8 mouse cellular contexts compared by ENCODE assay signal in the genomic region with DNA sequence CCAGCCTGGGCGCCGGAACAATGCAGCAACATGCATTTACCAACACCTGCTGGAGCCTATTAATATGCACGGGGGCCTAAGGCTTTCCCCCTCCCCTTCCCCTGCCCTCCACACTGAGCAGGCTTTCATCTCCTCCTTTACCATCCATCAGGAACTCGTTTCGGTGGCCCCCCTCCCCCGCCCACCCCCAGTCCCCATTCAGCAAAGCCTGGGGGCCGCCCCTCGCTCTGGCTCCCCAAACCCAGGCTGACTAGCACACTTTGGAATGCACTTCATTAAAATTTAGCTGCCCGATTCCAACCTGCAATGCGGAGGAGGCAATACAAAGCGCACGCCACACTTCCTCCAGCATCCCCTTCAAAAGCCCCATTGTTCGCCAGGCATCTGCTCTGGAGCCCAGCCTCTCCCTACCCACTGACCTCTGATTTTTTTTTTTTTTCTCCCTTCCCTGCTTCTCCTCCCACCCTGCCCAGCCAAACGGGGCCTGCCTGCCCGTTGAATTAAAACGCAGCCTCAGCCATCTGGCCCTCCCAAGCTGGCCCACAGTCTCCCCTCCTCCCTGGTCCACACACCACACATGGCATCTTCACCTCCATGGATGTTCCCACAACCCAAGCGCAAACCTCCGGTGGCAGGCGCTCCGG.
DNase-seq lines count a peak whose midpoint lies in the region; ATAC-seq lines count a peak whose summit lies in the region.

No protein-coding gene starts in this region.

- H3K4me2 ChIP-seq in embryonic facial prominence, embryonic 12.5 days (replicated peaks), result peak overlapping the region; percentile 63
- H3K4me2 ChIP-seq in hindbrain, embryonic 16.5 days (ENCODE audit: low read length), result peak overlapping the region; percentile 70
- peak overlapping the region; percentile 70 for H3K4me2 ChIP-seq in limb, embryonic 12.5 days

- H3K9ac ChIP-seq in embryonic facial prominence, embryonic 12.5 days, result peak overlapping the region; percentile 61
- H3K9ac ChIP-seq in hindbrain, embryonic 16.5 days (ENCODE audit: low read depth, low read length), result peak overlapping the region; percentile 82
- H3K9ac ChIP-seq in limb, embryonic 12.5 days (replicated peaks), result peak overlapping the region; percentile 63

- no peaks in the 10 kb centered on the region for H3K36me3 ChIP-seq in embryonic facial prominence, embryonic 12.5 days
- H3K36me3 ChIP-seq in hindbrain, embryonic 16.5 days (ENCODE audit: control insufficient read depth, insufficient read depth, low read length), result no peaks in the 10 kb centered on the region
- no peaks in the 10 kb centered on the region for H3K36me3 ChIP-seq in limb, embryonic 12.5 days

- DNase-seq in lung, postnatal 10 days, result peak; percentile 6
- no peak for DNase-seq in lung, postnatal 4 days
- peak; percentile 36 to 50 for DNase-seq in right cerebral cortex, postnatal 36 days (ENCODE audit: low spot score in 2 of 2)
- no peak for DNase-seq in lung, adult 18-20 months

- WGBS in embryonic facial prominence, embryonic 12.5 days, result 2% methylated on average over 20 of the region's 20 CpGs
- WGBS in hindbrain, embryonic 16.5 days, result under 1% methylated on average over 20 of the region's 20 CpGs
- 0% methylated on average over 20 of the region's 20 CpGs for whole genome bisulfite sequencing in limb, embryonic 12.5 days

- H3K9me3 ChIP-seq in embryonic facial prominence, embryonic 12.5 days, result no peaks in the 10 kb centered on the region
- H3K9me3 ChIP-seq in hindbrain, embryonic 16.5 days (ENCODE audit: control insufficient read depth, low read length), result no peaks in the 10 kb centered on the region
- no peaks in the 10 kb centered on the region for H3K9me3 ChIP-seq in limb, embryonic 12.5 days

- peak overlapping the region; percentile 35 for H3K4me3 ChIP-seq in embryonic facial prominence, embryonic 12.5 days
- H3K4me3 ChIP-seq in hindbrain, embryonic 16.5 days (ENCODE audit: low read length), result peak overlapping the region; percentile 58
- peak overlapping the region; percentile 40 for H3K4me3 ChIP-seq in limb, embryonic 12.5 days (replicated peaks)

- peaks cover 28% of the 10 kb centered on the region for H3K4me1 ChIP-seq in embryonic facial prominence, embryonic 12.5 days
- peaks cover 20% of the 10 kb centered on the region for H3K4me1 ChIP-seq in hindbrain, embryonic 16.5 days (ENCODE audit: control insufficient read depth, insufficient read depth, low read depth, low read length)
- peaks cover 36% of the 10 kb centered on the region for H3K4me1 ChIP-seq in limb, embryonic 12.5 days (replicated peaks)

- peak overlapping the region; percentile 92 for H3K27ac ChIP-seq in embryonic facial prominence, embryonic 12.5 days
- peak overlapping the region; percentile 95 for H3K27ac ChIP-seq in hindbrain, embryonic 16.5 days (ENCODE audit: low read depth, low read length)
- peak overlapping the region; percentile 97 for H3K27ac ChIP-seq in limb, embryonic 12.5 days

- ATAC-seq in embryonic facial prominence, embryonic 12.5 days (ENCODE audit: insufficient number of reproducible peaks, insufficient read depth, low FRiP score, low TSS enrichment), result peak; percentile 91
- peak; percentile 90 for ATAC-seq in hindbrain, embryonic 16.5 days
- peak; percentile 94 for ATAC-seq in limb, embryonic 12.5 days (ENCODE audit: insufficient number of reproducible peaks, insufficient read depth, low FRiP score, low TSS enrichment, low read depth)
- no peak for ATAC-seq in monocyte, adult 5-6 weeks (replicated peaks; ENCODE audit: insufficient number of reproducible peaks, low FRiP score, low TSS enrichment, poor library complexity, severe bottlenecking)

- no peaks in the 10 kb centered on the region for H3K27me3 ChIP-seq in embryonic facial prominence, embryonic 12.5 days
- no peaks in the 10 kb centered on the region for H3K27me3 ChIP-seq in hindbrain, embryonic 16.5 days (replicated peaks; ENCODE audit: control insufficient read depth, insufficient read depth, low read length)
- no peaks in the 10 kb centered on the region for H3K27me3 ChIP-seq in limb, embryonic 12.5 days

Comparison
In these comparisons a context has a peak if more than half of its experiments do, and no peak if none do; other contexts are left out.
1. DNase-seq: peak in lung, postnatal 10 days (single experiment) and right cerebral cortex, postnatal 36 days (2 of 2); none in lung, postnatal 4 days (0 of 2) and lung, adult 18-20 months (0 of 2).
2. Peak in every context shown above with its lines, with median percentiles within 50 percentile points of each other: H3K27ac ChIP-seq, H3K4me2 ChIP-seq, H3K4me3 ChIP-seq and H3K9ac ChIP-seq.